Mouse (Mus musculus) heart, postnatal 0 days (tissue): ENCODE measurements around the gene Cdk14.

Experiments
- CTCF ChIP-seq: IDR thresholded peaks from 2 replicates; pipeline ENCODE4 v1.5.1; 2016; ENCODE audit warnings: antibody characterized with exemption, control low read depth, low read depth
- EP300 ChIP-seq: IDR thresholded peaks from 2 replicates; pipeline ENCODE4 v1.6.1; 2016; ENCODE audit warnings: antibody characterized with exemption, low read depth

DNA sequence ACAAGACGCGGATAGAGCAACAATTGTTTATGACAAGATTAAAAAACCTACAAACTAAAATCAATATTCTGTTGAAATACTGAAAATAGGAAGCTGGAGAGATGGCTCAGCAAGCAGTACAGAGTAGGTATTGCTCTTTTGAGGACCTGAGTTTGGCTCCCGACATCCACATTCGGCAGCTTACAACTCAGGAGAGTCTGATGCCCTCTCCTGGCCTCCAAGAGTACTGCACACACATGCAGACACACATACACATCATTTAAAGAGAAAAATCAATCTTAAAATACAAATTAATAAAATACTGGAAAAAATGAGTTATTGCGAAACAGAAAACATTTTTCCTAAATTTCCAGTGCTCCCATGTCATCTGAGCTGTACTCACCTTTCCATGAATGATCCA is 60.7 kb downstream of the Cdk14 start:
- TF ChIP-seq CTCF (peak; percentile 11; the same call in 1 of the 2 replicates), EP300 (no peak)
